Mouse (Mus musculus) bone marrow, adult 2 months (tissue): ENCODE data around the gene Nup50.

Experiments used
- CTCF ChIP-seq: fragments of 200-500 bp; IDR thresholded peaks from 2 replicates; pipeline ENCODE4 v1.5.1; 2011; ENCODE audit warnings: low read length, control low read depth; ENCODE audit not compliant: control insufficient read depth, insufficient read depth
- POLR2A ChIP-seq: fragments of 200-500 bp; IDR thresholded peaks from 2 replicates; pipeline ENCODE4 v1.6.1; 2011; ENCODE audit warnings: low read depth, mild to moderate bottlenecking, control low read depth, low read length, borderline replicate concordance; ENCODE audit not compliant: control insufficient read depth

DNA sequence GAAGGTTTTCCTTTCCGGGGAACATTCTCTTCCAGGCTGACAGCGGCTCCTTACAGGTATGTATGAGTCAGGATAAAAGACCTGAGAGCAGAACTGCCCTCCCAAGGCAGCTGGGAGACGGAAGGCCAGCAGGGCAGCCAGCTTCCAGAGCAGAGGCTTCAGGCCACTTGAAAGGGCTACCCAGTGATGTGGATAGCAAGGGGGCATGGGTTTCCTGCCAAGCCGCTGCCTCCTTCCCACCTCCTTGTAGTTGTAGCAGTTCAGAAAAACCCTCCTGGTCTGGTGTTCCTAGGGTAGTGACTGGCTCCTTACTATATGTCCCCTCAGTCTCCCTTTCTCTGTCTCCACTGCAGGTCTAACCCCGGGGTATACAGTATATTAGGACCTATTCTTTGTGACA, 21.1 kb downstream of the Nup50 start:
- TF ChIP-seq CTCF (no peak), POLR2A (no peak)
